Mouse (Mus musculus) spleen, embryonic (tissue): ENCODE measurements around the gene Kncn.

Experiments used
- CTCF ChIA-PET: fragments of 350-600 bp; sonication (Branson Sonifier 250); formaldehyde crosslinking; loops from one replicate; lab custom pipeline; 2022; lab: Charles Lee

Gene Kncn

DNA sequence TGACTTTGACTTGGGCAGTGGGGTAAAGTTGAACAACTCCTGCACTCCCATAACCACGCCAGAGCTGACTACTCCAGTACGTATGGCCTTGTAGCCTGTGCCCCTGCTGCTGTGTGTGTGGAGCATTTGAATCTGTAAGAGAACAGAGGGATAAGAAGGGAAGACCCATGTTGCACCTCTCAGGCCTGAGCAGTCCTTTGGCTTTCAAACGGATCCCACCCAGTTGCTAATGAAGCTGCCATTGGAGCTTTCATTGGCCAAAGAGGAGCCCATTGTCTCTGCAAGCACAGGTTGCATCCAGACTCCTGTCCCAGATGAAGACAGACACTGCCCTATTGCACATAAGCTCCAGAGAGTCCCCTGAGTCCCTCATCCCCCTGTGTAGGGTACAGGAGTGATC, 11.0 kb upstream of the Kncn start:
- CTCF ChIA-PET: no interaction called here

DNA sequence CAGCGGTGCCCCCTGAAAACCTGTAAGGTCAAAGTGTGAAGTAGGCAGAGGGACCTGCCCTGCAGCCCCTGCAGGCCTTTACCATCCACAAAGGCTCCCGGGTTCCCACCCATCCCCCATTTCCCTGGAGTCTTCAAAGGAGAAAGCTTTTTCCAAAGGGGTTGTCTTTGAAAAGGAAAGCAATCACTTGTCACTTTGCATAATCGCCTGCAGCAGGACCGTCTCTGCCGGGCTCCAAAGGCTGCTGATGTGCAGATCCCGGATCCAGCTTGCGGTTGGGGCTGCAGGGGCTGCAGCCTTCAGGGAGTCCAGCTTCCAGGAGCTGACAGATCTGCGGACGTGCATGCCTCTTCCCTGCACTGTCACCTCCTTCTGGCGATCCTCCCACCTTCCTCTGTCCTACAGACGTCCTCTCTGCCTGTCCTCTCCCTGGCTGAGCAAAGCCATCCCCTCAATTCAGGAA, 6.0 kb upstream of the Kncn start:
- CTCF ChIA-PET: no interaction called here

DNA sequence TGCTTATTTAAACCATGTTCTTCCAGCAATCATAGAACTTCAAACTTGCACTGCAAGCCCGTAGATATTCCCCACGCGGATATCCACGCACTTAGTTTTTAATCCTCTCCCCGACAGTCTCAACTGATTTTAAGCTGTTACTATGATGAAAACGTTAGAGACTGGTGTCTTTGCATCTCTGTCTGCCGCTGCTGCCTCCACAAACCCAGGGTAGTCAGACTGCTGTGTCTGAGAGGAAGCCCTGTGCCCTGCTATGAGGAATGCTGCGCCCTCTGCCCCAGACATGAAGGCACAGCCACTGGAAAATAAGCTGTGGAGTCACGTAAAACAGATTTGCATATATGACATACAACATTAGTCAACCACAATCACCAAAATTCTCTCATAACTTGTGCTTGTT, 5.4 kb upstream of the Kncn start:
- CTCF ChIA-PET: no interaction called here

DNA sequence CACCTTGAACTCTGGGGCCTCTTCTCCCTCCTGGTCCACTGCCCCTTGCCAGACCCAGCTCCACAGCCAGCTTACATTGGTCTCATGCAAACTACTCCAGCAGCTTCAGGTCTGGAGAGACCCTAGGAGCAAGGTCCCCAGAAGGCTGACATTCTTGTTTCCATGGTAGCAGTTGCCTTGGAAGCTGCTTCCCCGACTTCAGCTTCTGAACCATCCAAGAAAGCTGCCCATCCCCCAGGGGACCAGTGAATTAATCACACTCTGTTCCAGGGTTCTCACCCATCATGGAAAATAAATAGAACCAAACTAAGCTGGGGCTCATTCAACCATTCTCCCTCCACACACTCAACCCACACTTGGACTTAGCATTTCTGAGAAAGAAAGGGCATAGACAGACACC, 3.0 kb upstream of the Kncn start:
- CTCF ChIA-PET: no interaction called here

DNA sequence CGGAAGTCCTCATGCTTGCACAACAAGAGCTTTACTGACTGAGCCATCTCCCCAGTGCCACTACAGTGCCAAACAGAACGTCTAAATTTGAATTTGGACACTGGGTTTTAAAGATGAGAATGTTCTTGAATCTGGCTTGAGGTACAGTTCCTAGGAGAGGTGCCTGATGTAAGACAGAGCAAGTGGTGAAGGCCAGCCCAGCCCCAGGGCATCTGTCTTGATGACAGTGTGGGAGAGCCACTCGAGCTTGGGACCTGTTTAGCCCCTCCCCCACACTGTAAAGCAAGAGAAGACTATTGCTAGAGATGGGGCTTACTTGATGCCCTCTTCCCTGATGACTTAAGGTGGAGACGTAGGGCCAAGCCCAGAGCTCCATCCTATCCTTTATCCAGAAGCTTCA, 2.0 kb upstream of the Kncn start:
- CTCF ChIA-PET: no interaction called here

DNA sequence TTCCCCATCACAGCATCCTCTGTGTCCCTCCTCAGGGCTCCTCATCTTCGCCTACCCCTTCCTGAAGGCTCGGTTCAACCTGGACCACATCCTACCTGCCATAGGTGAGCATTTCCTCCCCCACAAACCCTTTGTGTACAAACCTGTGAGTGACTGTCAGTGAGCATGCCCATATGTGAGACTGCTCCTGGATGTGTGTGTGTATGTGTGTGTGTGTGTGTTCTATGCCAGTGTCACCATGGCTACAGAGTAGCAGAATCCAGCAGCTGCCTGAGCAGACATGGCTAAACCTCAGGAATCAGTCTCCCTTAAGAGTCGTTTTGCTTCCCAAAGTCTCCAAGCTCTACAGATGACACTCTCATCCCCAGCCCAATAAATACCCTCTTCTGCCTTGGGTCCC, 1.6 kb downstream of the Kncn start:
- CTCF ChIA-PET: no interaction called here

DNA sequence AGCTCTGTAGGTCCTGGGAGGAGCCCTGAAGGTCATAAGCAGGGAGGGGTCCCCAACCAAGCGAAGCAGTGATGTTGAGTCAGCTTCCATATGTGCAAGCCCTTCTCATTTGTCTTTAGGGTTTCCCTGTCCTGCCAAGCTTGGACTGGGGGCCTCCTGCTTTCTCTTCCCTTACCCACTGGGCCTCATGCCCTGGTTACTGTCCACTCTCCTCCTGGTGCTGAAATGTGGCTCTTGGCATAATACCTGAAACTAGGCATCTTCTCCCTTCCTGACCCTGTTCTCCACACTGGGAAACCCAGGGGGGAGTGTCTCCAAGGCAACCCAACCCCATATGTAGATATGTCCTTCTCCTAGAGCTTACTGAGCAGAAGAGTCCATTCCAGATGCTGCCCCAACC, 2.7 kb downstream of the Kncn start:
- CTCF ChIA-PET: no interaction called here

DNA sequence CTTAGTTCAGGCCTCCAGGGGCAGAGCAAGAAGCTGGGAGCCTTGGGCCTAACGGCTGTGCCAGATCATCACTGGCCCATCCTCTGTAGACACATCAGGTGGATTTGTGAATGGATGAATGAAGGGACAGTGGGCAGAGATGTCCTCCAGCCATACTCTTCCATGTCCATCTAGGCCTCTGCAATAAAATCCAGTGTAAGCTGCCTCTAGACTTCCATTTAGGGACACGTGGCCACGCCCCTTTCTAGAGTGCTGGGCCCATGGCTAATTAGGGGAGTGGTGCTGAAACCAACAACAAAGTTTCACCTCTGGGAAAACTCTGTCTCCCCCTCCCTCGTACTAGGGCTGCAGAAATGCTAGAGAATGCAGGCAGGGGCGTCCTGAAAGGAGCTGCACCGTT, 5.9 kb downstream of the Kncn start:
- CTCF ChIA-PET: no interaction called here

DNA sequence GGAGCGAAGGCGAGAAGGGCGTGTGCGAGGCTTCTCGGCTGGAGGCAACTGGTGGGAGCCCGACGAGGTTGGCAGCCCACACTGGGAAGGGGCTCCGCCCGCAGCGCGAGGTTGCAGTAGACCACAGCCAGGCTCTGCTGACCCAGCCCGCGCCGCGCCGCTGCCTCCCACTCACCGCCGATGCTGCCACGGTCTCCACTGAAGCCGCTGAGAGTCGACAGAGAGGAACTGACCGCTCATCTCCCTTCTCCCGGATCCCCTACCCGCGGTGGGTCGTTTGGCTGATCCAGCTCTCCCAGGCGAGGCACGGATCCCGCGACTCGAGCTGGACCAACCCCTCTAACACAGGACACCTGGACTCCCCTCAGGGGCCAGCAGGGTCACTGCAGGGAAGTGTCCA, 6.4 kb downstream of the Kncn start, which contains the start of gene 6430628N08Rik:
Gene 6430628N08Rik (plus strand): TSS at position 113 of the 400 bp plus-strand sequence.
- CTCF ChIA-PET: no interaction called here

DNA sequence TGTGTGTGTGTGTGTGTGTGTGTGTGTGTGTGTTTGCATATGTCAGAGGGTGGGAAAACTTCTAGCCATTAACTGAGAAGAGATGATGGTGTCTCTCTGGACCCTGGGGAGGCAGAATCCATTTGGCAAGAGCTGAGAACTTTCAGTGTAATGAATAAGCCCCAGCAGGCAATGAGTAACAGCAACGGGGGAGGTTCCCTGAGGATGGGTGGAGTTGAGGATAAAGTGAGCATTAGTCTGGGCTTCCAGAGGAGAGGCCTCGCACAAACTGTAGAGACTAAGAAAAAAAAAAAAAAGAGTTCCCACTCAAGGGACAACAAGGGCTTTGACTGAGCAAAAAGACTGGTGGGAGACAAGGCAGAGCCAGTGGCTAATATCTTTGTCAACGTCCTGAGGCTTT, 10.1 kb downstream of the Kncn start:
- CTCF ChIA-PET: no interaction called here

DNA sequence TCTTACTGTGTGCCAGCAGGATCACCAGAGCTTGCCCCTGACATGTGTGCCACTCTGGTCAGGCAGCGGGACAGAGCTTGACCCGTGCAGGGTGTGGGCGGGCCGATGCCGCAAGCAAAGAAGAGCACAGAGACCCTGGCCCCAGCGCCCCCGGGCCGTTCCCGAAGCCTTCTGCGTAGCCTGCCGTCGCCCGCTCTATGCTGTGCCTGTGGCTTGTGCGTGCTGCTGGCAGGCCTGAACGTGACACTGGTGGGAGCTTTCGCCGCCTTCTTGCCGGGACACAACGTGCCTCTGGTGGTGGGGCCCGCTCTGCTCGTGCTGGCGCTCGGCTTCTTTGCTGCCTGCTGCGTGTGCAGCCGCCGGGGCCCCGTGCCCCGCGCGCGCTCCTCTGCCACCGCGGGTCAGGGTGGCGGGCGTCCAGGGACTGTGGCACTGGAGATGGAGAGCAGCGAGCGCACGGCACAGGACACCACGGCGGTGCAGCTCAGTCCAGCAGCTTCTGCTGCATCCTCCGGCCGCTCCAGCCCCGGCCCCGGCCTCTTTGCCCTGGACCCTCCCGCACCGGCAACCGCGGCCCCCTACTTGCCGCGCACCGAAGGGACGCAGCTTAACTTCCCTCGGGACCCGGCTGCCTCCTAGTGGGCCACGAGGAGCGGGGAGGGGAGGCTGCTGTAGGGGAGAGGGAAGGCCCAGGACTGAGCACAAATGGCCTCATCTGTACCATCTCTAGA, 13.9 kb downstream of the Kncn start:
- CTCF ChIA-PET: no interaction called here

DNA sequence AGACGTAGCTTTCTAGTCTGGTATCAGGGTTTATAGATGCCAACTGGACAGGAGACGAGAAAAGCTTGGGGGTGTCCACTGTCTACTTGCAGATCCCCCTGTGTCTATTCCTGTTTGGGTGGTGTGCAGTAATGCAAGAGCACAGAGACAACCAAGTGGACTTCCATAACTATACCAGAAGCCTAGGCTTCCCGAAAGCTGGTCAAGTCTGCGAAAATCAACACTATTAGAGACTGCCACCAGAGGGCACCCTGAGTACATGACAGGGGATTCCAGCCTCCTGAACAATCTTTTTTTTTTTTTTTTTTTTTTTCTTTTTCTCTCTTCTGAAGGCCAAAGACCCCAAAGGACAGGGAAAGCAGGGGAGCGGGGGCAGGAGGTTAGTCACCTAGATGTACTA, 18.6 kb downstream of the Kncn start:
- CTCF ChIA-PET: interaction anchor here (1.0 kb wide), 1 partner anchor 11 kb away, joined by 3 read pairs; no protein-coding TSS in a partner anchor

DNA sequence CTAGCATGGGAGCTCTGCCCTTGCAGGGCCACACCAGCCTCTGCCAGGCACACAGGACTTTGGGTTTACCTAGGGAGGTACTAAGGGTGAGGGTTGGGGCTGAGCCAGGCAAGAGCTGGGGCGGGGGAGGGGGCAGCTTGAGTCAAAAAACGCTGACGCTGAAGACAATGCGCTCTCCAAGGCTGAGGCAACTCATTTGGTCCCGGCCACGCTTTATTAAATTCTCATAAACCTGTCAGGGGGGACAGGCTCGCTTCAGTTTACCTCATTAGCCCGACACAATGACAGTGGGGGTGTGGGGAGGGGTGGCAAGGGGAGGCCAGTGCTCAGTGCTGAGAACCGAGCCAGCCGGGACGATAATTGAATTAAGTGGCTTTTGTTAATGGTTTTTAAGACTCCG, 20.2 kb downstream of the Kncn start:
- CTCF ChIA-PET: no interaction called here

DNA sequence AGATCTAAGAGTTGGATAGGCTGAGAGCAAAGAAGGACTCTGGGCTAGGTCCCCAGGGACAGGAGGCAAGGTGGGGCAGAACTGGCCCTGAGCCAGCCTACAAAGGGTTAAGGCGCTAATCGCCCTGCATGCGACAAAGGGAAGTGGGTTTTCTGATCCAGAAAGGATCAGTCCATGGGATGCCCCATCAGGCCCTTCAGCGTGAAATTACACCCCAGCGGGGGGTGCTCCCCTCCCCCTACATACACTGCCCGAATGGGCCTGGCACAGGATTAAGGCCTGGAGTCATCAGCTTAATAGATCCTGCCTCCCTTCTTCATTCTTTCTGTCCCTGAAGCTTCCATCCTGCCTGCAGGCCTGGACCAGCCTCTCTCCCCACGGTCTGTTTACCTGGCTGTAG, 21.5 kb downstream of the Kncn start:
- CTCF ChIA-PET: no interaction called here

DNA sequence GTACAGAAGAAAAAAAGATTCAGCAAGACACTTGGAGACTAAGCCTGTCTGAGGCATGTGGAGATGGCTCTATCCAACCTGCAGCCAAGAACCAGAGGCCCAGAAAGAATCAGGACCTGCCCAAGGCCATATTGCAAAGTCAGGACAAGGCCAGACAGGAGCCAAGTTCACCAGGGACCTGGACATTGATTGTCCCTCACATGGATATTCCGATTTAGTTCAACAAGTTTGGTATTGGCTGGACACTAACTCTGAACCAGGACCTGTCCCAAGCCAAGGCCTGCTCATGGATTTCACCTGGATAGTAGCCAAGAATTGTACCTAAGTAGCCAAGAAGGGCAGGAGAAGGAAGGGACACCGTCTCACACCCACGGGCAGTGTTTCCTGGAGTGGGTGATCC, 22.6 kb downstream of the Kncn start:
- CTCF ChIA-PET: no interaction called here

DNA sequence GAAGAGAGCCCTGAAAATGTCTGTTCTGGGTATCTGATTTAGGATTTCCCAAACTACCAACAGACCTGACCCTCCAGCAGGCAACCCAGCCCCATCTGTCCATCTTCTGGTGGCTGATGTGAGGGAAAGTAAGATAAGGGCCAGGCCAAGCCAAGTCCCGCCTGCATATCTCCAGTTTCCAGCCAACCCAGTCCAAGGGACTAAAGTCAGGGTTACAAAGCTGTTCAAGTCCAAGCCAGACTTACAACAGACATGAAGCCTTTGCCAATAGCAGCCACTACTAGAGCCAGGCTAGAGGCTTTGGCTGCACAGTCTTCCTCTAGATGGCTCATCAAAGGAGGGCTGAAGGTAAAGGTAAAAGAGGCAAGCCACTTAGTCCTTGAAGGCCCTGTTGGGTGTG, 23.8 kb downstream of the Kncn start:
- CTCF ChIA-PET: no interaction called here

DNA sequence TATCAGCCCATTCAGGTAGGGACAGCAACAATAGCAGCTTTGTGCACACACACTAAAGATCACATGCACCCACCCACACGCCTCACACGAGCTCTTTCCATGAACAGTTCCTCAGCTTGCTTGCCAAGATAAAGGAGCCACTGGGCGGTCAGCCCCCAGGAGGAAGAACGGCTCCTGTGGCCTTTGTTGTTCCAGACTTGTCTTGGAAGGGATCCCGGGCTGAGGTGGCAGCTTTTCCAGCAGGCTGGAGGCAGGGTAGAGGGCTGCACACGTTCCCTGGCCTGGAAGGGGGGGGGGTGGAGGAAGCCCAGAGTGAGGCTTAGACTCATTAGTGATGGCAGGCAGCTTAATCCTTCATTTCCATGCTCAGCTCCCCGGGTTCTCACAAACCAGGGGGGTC, 24.4 kb downstream of the Kncn start:
- CTCF ChIA-PET: no interaction called here

DNA sequence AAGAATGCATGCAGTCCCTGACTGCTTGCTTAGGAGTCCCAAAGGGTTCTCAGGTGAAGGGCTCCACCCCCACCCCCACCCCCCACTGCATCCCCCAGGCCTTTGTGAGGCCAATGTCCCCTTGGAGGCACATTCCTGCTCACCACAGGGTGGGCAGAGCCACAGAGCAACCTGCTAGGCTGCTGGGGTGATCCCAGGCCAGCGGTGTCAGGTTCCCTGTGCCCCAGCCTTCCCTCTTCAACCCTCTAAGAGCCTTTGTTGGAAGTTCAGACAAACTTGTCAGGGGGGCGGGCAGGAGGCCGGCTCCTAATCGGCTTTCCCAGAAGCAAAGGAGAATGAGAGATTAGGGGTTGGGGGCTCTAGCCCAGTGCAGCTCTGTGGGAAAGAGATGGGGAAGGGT, 27.4 kb downstream of the Kncn start:
- CTCF ChIA-PET: no interaction called here

DNA sequence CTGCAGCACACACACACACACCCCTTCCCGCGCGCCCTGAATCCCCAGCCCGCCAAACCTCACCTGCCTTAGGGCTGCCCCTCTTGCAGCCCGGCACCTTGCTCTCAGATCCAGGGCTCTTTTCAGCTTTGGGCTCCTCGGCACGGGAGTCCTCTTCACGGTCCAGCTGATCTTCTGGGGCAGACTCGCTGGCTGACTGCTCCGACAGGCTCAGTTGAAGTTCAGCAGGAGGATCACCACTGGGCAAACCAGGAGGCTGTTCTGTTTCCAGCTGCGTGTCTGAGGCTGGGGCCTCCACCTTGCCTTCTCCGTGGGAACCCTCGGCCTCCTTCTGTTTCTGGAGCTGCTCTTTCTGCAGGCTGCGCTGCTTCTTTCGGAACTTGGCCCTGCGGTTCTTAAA, 35.7 kb downstream of the Kncn start:
- CTCF ChIA-PET: no interaction called here

DNA sequence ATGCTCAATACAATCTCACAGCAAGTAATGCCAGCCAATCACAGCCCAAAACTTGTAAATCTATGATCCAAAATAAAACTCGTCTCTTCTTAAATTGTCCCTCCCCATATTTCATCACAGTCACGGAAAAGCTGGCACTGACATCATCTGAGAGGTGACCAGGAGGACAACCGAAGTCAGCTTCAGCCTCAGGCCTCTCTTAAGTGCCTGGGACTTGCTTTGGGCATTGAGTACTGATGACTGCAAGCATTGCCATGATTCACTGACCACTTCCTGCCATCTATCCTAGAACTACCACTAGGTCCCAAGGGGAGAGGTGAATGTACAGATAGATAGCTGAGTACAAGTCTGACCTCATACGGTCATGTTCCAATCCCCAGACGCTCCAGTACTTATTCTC, 38.5 kb downstream of the Kncn start:
- CTCF ChIA-PET: no interaction called here

DNA sequence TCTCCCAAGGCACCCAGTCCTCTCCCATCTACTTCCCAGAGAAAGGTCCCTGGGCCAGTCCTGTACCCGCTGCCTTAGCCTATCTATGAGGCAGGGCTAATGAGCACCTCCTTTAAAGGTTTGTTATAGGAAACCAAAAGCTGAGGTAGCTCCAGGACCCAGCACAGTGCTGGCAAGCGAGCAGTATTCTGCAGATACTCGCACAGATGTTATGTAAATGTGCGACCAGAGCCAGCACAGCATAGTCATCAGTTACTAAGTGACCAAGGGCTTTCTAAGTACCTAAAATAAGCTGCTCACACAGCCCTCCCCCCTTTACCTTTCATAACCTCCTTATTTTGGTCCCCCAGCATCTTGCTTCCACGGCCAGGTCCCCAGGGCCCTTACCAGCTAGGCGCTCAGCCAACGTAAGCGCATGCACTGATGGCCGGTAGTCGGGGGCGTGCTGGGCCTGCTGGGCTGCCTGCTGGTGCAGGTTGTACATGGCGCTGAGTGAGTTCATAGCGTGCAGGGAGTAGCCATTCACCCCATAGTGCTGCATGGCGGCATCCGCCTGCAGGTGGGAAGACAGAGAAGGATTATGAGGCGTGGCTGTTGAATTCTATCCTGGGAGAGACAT, 39.2 kb downstream of the Kncn start:
- CTCF ChIA-PET: no interaction called here

DNA sequence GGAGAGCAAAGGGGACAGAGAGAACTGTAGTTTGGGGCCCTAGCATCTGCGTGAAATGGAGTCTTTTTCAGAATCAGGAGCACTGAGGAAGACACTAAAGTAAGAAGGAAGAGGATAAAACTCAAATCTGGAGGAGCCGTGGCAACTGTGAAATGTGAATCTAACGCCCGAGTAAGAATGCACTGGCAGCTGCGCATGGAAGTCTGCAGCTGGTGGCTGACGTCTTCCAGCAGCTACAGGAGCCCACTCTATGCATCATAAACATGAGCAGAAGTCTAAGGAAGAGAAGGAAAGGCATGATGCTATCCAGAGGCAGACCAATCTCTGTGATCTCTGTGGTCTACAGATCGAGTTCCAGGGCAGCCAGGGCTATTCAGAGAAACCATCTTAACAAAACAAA, 43.4 kb downstream of the Kncn start:
- CTCF ChIA-PET: no interaction called here

DNA sequence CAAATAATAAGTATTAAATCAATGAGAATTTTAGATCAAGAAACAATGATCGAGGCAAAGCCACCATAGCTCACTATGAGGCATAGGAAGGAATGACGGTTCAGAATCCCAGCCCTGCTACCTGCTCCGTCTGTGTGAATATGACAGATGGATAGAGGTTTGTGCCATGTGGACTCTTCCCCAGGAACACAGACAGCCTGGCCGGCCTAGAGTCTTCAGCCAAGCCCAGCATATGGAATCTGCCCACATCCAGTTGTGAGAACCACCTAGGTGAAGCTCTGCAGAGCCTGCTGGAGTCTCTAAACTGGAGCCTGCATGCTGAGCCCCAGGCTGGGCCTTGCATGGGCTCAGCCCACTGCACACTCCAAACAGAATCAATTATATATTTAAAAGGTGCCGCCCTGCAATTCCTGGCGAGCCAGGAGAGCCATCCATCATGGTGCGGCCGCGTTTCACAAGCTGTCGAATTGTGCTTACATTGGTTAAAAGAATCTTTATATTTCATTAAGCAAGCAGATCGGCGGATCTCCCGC, 47.4 kb downstream of the Kncn start:
- CTCF ChIA-PET: no interaction called here
